ENCODE assay signal across 8 mouse cellular contexts in the genomic region with DNA sequence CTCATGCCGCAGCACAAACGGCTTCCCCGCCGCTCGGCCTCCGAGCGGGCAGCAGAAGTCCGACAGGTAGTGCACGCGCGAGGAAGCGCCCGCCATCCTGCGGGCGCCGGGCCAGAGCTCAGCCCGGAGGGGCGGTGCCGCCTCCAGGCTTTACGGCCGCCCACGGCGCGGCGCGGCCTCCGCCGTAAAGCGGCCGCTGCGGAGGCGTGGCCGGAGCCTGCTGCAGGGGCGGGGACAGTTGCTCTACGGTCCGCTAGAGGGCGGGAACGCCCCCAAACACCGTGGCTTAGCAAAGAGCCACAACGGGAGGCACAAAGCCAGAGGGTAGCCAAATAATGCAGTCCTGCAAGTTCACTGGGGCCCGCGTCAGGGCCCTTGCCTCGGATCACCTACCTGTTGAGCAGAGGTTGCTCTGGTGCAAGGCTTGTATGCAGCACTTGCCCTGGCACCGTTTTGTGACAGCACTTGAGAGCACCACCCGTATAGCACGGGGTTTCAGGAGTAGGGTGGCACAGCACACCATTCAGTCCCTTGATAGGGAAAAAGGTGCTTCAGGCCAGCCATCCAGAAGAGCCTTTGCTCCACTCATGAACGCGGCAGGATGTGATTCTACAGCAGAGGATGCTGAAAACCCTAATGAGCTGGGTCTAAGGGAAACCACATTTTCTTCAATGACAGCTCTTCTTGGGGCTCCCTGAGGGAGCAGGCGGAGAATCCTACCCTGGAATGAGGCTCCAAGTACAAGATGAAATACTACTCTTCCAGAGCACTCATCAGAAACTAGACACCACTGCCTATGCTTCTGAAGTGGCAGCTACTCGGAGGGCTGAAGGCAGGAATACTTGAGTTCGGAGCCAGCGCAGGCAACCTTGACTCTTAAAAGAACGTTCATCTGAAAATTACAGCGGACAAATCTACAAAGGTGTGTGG. TPM values are rescaled to one million over a fixed set of nuclear protein-coding genes. Genes with fewer than 3 reads are reported as not detected.
DNase-seq lines count a peak whose midpoint lies in the region; ATAC-seq lines count a peak whose summit lies in the region.

A gene (minus strand): TSS at position 154 of the 930 bp plus-strand sequence.

- intact Hi-C loops in left cerebral cortex, postnatal 14 days (cut with DNase I), result no loop called here

- peak; percentile 87 for ATAC-seq in intestine, embryonic 14.5 days (replicated peaks; ENCODE audit: low FRiP score, low TSS enrichment, low read depth)

- 0 out of 2 replicates have a peak within 1 kb of the TSS, but pooled peaks have one; percentile 51 for H3K27ac ChIP-seq in intestine, embryonic 14.5 days (ENCODE audit: low read depth)

- 7% methylated on average over 54 of the region's 54 CpGs for WGBS in intestine, embryonic 14.5 days

- H3K4me3 ChIP-seq in intestine, embryonic 14.5 days (ENCODE audit: low read depth, low read length), result peak within 1 kb of the TSS; percentile 91

- H3K9me3 ChIP-seq in intestine, embryonic 14.5 days (ENCODE audit: control insufficient read depth, low read length), result no peaks in the 10 kb centered on the region

- H3K4me1 ChIP-seq in intestine, embryonic 14.5 days (replicated peaks; ENCODE audit: control insufficient read depth, insufficient read depth, low read length), result peaks cover 16% of the 10 kb centered on the region

- H3K27me3 ChIP-seq in intestine, embryonic 14.5 days (replicated peaks; ENCODE audit: control insufficient read depth, insufficient read depth, low read length), result no peaks in the 10 kb centered on the region

- H3K36me3 ChIP-seq in intestine, embryonic 14.5 days (ENCODE audit: control insufficient read depth, insufficient read depth, low read length), result peaks cover 78% of the 10 kb centered on the region

- peak within 1 kb of the TSS; percentile 95 for H3K4me2 ChIP-seq in intestine, embryonic 14.5 days (ENCODE audit: low read length)

- peak; percentile 89 to 90 for DNase-seq in adrenal gland, adult 18-20 months (ENCODE audit: low spot score in 2 of 2)
- peak; percentile 98 for DNase-seq in embryo, embryonic 11 days
- DNase-seq in gastrocnemius, postnatal 25 days, result peak; percentile 92
- DNase-seq in intestine, embryonic 14.5 days (ENCODE audit: low spot score), result peak; percentile 90
- peak; percentile 86 to 89 for DNase-seq in left cerebral cortex, postnatal 14 days (ENCODE audit: low spot score in 2 of 2)
- DNase-seq in mesoderm, embryonic 11.5 days (ENCODE audit: low read depth, low spot score), result peak; percentile 96
- DNase-seq in right cerebral cortex, postnatal 36 days (ENCODE audit: low spot score in 2 of 2), result peak; percentile 75 to 76
- peak; percentile 88 for DNase-seq in yolk sac, embryonic 10.5 days (ENCODE audit: low spot score)

- H3K9ac ChIP-seq in intestine, embryonic 14.5 days (ENCODE audit: low read length), result peak within 1 kb of the TSS; percentile 72

RNA-seq across cellular contexts. Expression of the gene that starts here (rescaled TPM):
- 10 to 100 TPM; 15.1 to 19.7 TPM for total RNA-seq in adrenal gland, adult 18-20 months (2021)
- total RNA-seq in gastrocnemius, postnatal 25 days (2021), result 10 to 100 TPM; 14.0 to 16.5 TPM
- 32.6 and 37.0 TPM in 2 replicates for polyA plus RNA-seq in intestine, embryonic 14.5 days (2014; fragmentation: Nextera tagmentation; extraction: Ambion mirVana)
- 10 to 100 TPM; 30.4 to 35.9 TPM for total RNA-seq in left cerebral cortex, postnatal 14 days (2021)

Comparison
In these comparisons a context has a peak if more than half of its experiments do, and no peak if none do; other contexts are left out.
1. Peak in every context shown above with its lines: DNase-seq, ATAC-seq, H3K4me3 ChIP-seq and H3K27ac ChIP-seq.